Mouse (Mus musculus): ENCODE data around the gene Wdr43. TPM values are rescaled to one million over a fixed set of nuclear protein-coding genes. Genes with fewer than 3 reads are reported as not detected.
A peak's percentile ranks its signal among the peaks of the same experiment; 100 is the strongest.

The Wdr43 gene
- polyA plus RNA-seq, 1 experiment from 2014 or later, result 89.9 TPM

- Histone ChIP-seq H3K4me3 (ENCODE audit: low read depth, low read length) (no peak overlapping the region), H3K9ac (ENCODE audit: low read length) (no peak overlapping the region), H3K36me3 (ENCODE audit: control insufficient read depth, insufficient read depth, low read length) (peaks cover 4% of the 10 kb centered on the region), H3K4me2 (ENCODE audit: low read depth) (no peak overlapping the region), H3K27me3 (ENCODE audit: control insufficient read depth, insufficient read depth, low read length) (no peaks in the 10 kb centered on the region), H3K4me1 (ENCODE audit: control insufficient read depth, insufficient read depth, low read length) (no peaks in the 10 kb centered on the region), H3K9me3 (ENCODE audit: control insufficient read depth, low read length) (no peaks in the 10 kb centered on the region), H3K27ac (ENCODE audit: low read depth, low read length) (no peak overlapping the region)
- 81% methylated on average over 4 of the region's 4 CpGs for WGBS
- no peak for ATAC-seq (ENCODE audit: insufficient read depth, low FRiP score, low TSS enrichment)
- no peak for DNase-seq (ENCODE audit: low spot score)
Observed at GRCm38 (mm10) chr17:71657521-71657920, 41.8 kb downstream of the Wdr43 start.

GRCm38 (mm10) chr17:71658666-71659065 lies 43.0 kb downstream of the Wdr43 start:
- H3K4me3 ChIP-seq (ENCODE audit: low read depth, low read length), result no peak overlapping the region
- H3K4me2 ChIP-seq (ENCODE audit: low read depth), result no peak overlapping the region
- no peak for ATAC-seq (ENCODE audit: insufficient read depth, low FRiP score, low TSS enrichment)
- no peaks in the 10 kb centered on the region; the same call in 1 of the 2 replicates for H3K36me3 ChIP-seq (ENCODE audit: control insufficient read depth, insufficient read depth, low read length)
- H3K27ac ChIP-seq (ENCODE audit: low read depth, low read length), result no peak overlapping the region
- 95% methylated on average over 10 of the region's 10 CpGs for whole genome bisulfite sequencing
- DNase-seq (ENCODE audit: low spot score), result no peak
- no peak overlapping the region for H3K9ac ChIP-seq (ENCODE audit: low read length)
- H3K9me3 ChIP-seq (ENCODE audit: control insufficient read depth, low read length), result no peaks in the 10 kb centered on the region
- H3K4me1 ChIP-seq (ENCODE audit: control insufficient read depth, insufficient read depth, low read length), result no peaks in the 10 kb centered on the region
- no peaks in the 10 kb centered on the region for H3K27me3 ChIP-seq (ENCODE audit: control insufficient read depth, insufficient read depth, low read length)

- WGBS, result 52% methylated on average over 1 of the region's 1 CpGs
- ATAC-seq (ENCODE audit: insufficient read depth, low FRiP score, low TSS enrichment) (no peak), DNase-seq (ENCODE audit: low spot score) (no peak)
Observed at GRCm38 (mm10) chr17:71660390-71660789, 44.7 kb downstream of the Wdr43 start.

GRCm38 (mm10) chr17:71662751-71663250 lies 47.1 kb downstream of the Wdr43 start:
- Histone ChIP-seq H3K36me3 (ENCODE audit: control insufficient read depth, insufficient read depth, low read length) (no peaks in the 10 kb centered on the region), H3K9ac (ENCODE audit: low read length) (no peak overlapping the region), H3K4me2 (ENCODE audit: low read depth) (peak overlapping the region; percentile 42), H3K4me1 (ENCODE audit: control insufficient read depth, insufficient read depth, low read length) (no peaks in the 10 kb centered on the region), H3K27ac (ENCODE audit: low read depth, low read length) (no peak overlapping the region), H3K27me3 (ENCODE audit: control insufficient read depth, insufficient read depth, low read length) (no peaks in the 10 kb centered on the region), H3K4me3 (ENCODE audit: low read depth, low read length) (peak overlapping the region; percentile 23), H3K9me3 (ENCODE audit: control insufficient read depth, low read length) (no peaks in the 10 kb centered on the region)
- WGBS, result 11% methylated on average over 21 of the region's 21 CpGs
- peak; percentile 48; the same call in 1 of the 2 replicates for ATAC-seq (ENCODE audit: insufficient read depth, low FRiP score, low TSS enrichment)
- DNase-seq (ENCODE audit: low spot score), result peak; percentile 79

More at GRCm38 (mm10) chr17:71660390-71660789, 44.7 kb downstream of the Wdr43 start:
- Histone ChIP-seq H3K4me3 (ENCODE audit: low read depth, low read length) (no peak overlapping the region), H3K4me2 (ENCODE audit: low read depth) (no peak overlapping the region), H3K4me1 (ENCODE audit: control insufficient read depth, insufficient read depth, low read length) (no peaks in the 10 kb centered on the region), H3K9me3 (ENCODE audit: control insufficient read depth, low read length) (no peaks in the 10 kb centered on the region), H3K9ac (ENCODE audit: low read length) (no peak overlapping the region), H3K36me3 (ENCODE audit: control insufficient read depth, insufficient read depth, low read length) (no peaks in the 10 kb centered on the region; the same call in 1 of the 2 replicates), H3K27me3 (ENCODE audit: control insufficient read depth, insufficient read depth, low read length) (no peaks in the 10 kb centered on the region), H3K27ac (ENCODE audit: low read depth, low read length) (no peak overlapping the region)

DNA sequence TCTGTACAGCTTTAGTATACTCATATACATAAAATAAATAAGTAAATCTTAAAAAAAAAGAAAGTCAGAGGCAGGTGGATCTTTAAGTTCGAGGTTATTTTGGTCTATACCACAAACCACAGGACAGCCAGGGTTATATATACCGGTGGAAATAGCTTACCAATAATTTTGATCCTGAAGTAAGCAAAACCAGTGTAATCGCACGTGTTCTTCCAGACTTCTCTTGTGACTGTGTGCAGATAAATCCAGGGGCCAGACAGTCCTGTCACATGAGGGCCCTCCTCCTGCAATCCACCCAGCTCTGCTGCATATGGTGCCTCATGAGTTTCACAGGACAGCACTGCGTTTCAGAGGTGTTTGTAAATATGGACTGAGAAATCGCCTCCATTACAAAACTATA lies 47.8 kb downstream of the Wdr43 start:
- Histone ChIP-seq H3K9ac (ENCODE audit: low read length) (no peak overlapping the region), H3K27me3 (ENCODE audit: control insufficient read depth, insufficient read depth, low read length) (no peaks in the 10 kb centered on the region), H3K36me3 (ENCODE audit: control insufficient read depth, insufficient read depth, low read length) (no peaks in the 10 kb centered on the region), H3K4me3 (ENCODE audit: low read depth, low read length) (no peak overlapping the region), H3K27ac (ENCODE audit: low read depth, low read length) (no peak overlapping the region), H3K4me2 (ENCODE audit: low read depth) (no peak overlapping the region), H3K4me1 (ENCODE audit: control insufficient read depth, insufficient read depth, low read length) (no peaks in the 10 kb centered on the region), H3K9me3 (ENCODE audit: control insufficient read depth, low read length) (no peaks in the 10 kb centered on the region)
- WGBS, result 84% methylated on average over 6 of the region's 6 CpGs
- ATAC-seq (ENCODE audit: insufficient read depth, low FRiP score, low TSS enrichment) (no peak), DNase-seq (ENCODE audit: low spot score) (no peak)

- no peaks in the 10 kb centered on the region for H3K27me3 ChIP-seq (ENCODE audit: control insufficient read depth, insufficient read depth, low read length)
- H3K9ac ChIP-seq (ENCODE audit: low read length), result no peak overlapping the region
- no peaks in the 10 kb centered on the region for H3K9me3 ChIP-seq (ENCODE audit: control insufficient read depth, low read length)
- H3K4me3 ChIP-seq (ENCODE audit: low read depth, low read length), result no peak overlapping the region
- WGBS, result 87% methylated on average over 1 of the region's 1 CpGs
- H3K4me2 ChIP-seq (ENCODE audit: low read depth), result no peak overlapping the region
- no peak for ATAC-seq (ENCODE audit: insufficient read depth, low FRiP score, low TSS enrichment)
- no peaks in the 10 kb centered on the region for H3K4me1 ChIP-seq (ENCODE audit: control insufficient read depth, insufficient read depth, low read length)
- H3K27ac ChIP-seq (ENCODE audit: low read depth, low read length), result no peak overlapping the region
- no peaks in the 10 kb centered on the region for H3K36me3 ChIP-seq (ENCODE audit: control insufficient read depth, insufficient read depth, low read length)
- no peak for DNase-seq (ENCODE audit: low spot score)
Observed at GRCm38 (mm10) chr17:71664172-71664571, 48.5 kb downstream of the Wdr43 start.

- no peak overlapping the region for H3K4me3 ChIP-seq (ENCODE audit: low read depth, low read length)
- no peak overlapping the region for H3K27ac ChIP-seq (ENCODE audit: low read depth, low read length)
- DNase-seq (ENCODE audit: low spot score), result no peak
- H3K9ac ChIP-seq (ENCODE audit: low read length), result no peak overlapping the region
- 84% methylated on average over 4 of the region's 4 CpGs for WGBS
- no peaks in the 10 kb centered on the region for H3K9me3 ChIP-seq (ENCODE audit: control insufficient read depth, low read length)
- no peak for ATAC-seq (ENCODE audit: insufficient read depth, low FRiP score, low TSS enrichment)
- no peaks in the 10 kb centered on the region for H3K27me3 ChIP-seq (ENCODE audit: control insufficient read depth, insufficient read depth, low read length)
- no peaks in the 10 kb centered on the region for H3K4me1 ChIP-seq (ENCODE audit: control insufficient read depth, insufficient read depth, low read length)
- no peak overlapping the region for H3K4me2 ChIP-seq (ENCODE audit: low read depth)
- no peaks in the 10 kb centered on the region for H3K36me3 ChIP-seq (ENCODE audit: control insufficient read depth, insufficient read depth, low read length)
Observed at GRCm38 (mm10) chr17:71665201-71665600, 49.5 kb downstream of the Wdr43 start.

- H3K4me2 ChIP-seq (ENCODE audit: low read depth), result no peak overlapping the region
- H3K9ac ChIP-seq (ENCODE audit: low read length), result no peak overlapping the region
- H3K27me3 ChIP-seq (ENCODE audit: control insufficient read depth, insufficient read depth, low read length), result no peaks in the 10 kb centered on the region
- 87% methylated on average over 5 of the region's 5 CpGs for whole genome bisulfite sequencing
- H3K9me3 ChIP-seq (ENCODE audit: control insufficient read depth, low read length), result no peaks in the 10 kb centered on the region
- no peak overlapping the region for H3K4me3 ChIP-seq (ENCODE audit: low read depth, low read length)
- ATAC-seq (ENCODE audit: insufficient read depth, low FRiP score, low TSS enrichment) (no peak), DNase-seq (ENCODE audit: low spot score) (no peak)
- no peaks in the 10 kb centered on the region for H3K4me1 ChIP-seq (ENCODE audit: control insufficient read depth, insufficient read depth, low read length)
- no peak overlapping the region for H3K27ac ChIP-seq (ENCODE audit: low read depth, low read length)
- no peaks in the 10 kb centered on the region for H3K36me3 ChIP-seq (ENCODE audit: control insufficient read depth, insufficient read depth, low read length)
Observed at GRCm38 (mm10) chr17:71669511-71669910, 53.8 kb downstream of the Wdr43 start.

DNA sequence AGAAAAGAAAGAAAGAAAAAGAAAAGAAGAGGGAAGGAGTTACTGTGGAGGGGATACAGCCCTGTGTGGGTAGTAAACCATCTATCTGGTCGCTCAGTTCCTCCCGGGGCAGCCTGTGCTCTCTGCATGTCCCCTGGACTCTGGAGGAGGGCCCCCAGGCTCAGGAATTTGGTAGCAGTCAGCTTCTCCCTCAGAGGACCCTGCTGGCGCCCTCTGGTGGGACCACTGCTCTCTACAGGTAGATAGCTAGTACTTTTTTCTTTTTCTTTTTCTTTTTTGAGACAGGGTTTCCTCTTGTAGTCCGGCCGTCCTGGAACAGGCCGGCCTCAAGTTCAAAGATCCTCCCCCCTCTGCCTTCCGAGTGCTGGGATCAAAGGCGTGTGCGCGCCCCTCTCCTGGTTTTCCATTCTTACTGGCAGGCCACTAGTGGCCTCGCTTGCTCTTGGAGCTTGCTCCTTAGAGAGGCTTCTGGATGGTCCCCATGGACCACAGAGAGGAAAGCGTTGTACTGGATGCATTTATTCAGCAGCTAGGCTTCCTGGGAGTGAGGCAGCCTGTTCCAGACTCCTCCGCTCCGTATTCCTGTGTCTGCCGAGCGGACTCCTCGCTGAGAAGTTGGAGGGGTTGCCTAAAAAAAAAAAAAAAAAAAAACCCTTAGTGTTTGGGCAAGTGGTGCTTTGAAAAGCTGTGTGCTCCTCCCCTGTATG lies 56.3 kb downstream of the Wdr43 start:
- WGBS, result 53% methylated on average over 17 of the region's 17 CpGs
- H3K36me3 ChIP-seq (ENCODE audit: control insufficient read depth, insufficient read depth, low read length), result no peaks in the 10 kb centered on the region
- no peak overlapping the region for H3K4me3 ChIP-seq (ENCODE audit: low read depth, low read length)
- H3K9ac ChIP-seq (ENCODE audit: low read length), result no peak overlapping the region
- H3K27ac ChIP-seq (ENCODE audit: low read depth, low read length), result no peak overlapping the region
- H3K4me1 ChIP-seq (ENCODE audit: control insufficient read depth, insufficient read depth, low read length), result no peaks in the 10 kb centered on the region
- no peak overlapping the region for H3K4me2 ChIP-seq (ENCODE audit: low read depth)
- no peak for ATAC-seq (ENCODE audit: insufficient read depth, low FRiP score, low TSS enrichment)
- H3K9me3 ChIP-seq (ENCODE audit: control insufficient read depth, low read length), result no peaks in the 10 kb centered on the region
- no peaks in the 10 kb centered on the region for H3K27me3 ChIP-seq (ENCODE audit: control insufficient read depth, insufficient read depth, low read length)
- peak; percentile 59 for DNase-seq (ENCODE audit: low spot score)

Measured in neural tube, embryonic 11.5 days (tissue).